In genomic region chr2:168734023-168734422, GRCm38 (mm10) we compare ENCODE assay signal across 9 mouse cellular contexts. TPM values are rescaled to one million over a fixed set of nuclear protein-coding genes. Genes with fewer than 3 reads are reported as not detected.
DNase-seq lines count a peak whose midpoint lies in the region; ATAC-seq lines count a peak whose summit lies in the region.
"Had no signal": no experiment of that assay in that cellular context is flagged by ENCODE, and none has a peak within 500 bp of the region (broad histone marks: within the 10 kb centered on the region; RNA-seq: fewer than 3 reads in every experiment).

No protein-coding gene starts in this region.

- peak; percentile 75 for DNase-seq in kidney, adult 11 months
- peak; percentile 66 for DNase-seq in adrenal gland, postnatal 10 days
- DNase-seq in heart, adult 9 months (ENCODE audit: low spot score in 2 of 2) = peak; percentile 37 to 55
- DNase-seq in urinary bladder, postnatal 10 days (ENCODE audit: low spot score) = no peak

- WGBS in kidney, embryonic 14.5 days = 52% methylated on average over 11 of the region's 11 CpGs
- WGBS in lung, embryonic 15.5 days = 24% methylated on average over 11 of the region's 11 CpGs
- 43% methylated on average over 11 of the region's 11 CpGs for WGBS in forebrain, embryonic 15.5 days

- H3K4me1 ChIP-seq in kidney, embryonic 14.5 days (ENCODE audit: control insufficient read depth, insufficient read depth, low read length) = no peaks in the 10 kb centered on the region
- H3K4me1 ChIP-seq in lung, embryonic 15.5 days = no peaks in the 10 kb centered on the region
- peaks cover 15% of the 10 kb centered on the region for H3K4me1 ChIP-seq in forebrain, embryonic 15.5 days

- no peak for ATAC-seq in kidney, embryonic 14.5 days (ENCODE audit: low FRiP score, low TSS enrichment)
- ATAC-seq in lung, embryonic 15.5 days (ENCODE audit: borderline replicate concordance, extremely low read depth, low FRiP score, low TSS enrichment) = peak; percentile 26; the same call in 1 of the 2 replicates
- ATAC-seq in forebrain, embryonic 15.5 days (replicated peaks) = no peak
- ATAC-seq in activated CD4-positive, CD25-positive, alpha-beta regulatory T cell, adult 4 months = no peak

- no peaks in the 10 kb centered on the region for H3K27me3 ChIP-seq in kidney, embryonic 14.5 days (ENCODE audit: control insufficient read depth, insufficient read depth, low read length)
- no peaks in the 10 kb centered on the region for H3K27me3 ChIP-seq in lung, embryonic 15.5 days
- H3K27me3 ChIP-seq in forebrain, embryonic 15.5 days = no peaks in the 10 kb centered on the region
- H3K27me3 ChIP-seq: embryonic facial prominence, embryonic 12.5 days had no signal

- H3K9ac ChIP-seq in kidney, embryonic 14.5 days (ENCODE audit: low read depth, low read length) = no peak overlapping the region
- H3K9ac ChIP-seq in lung, embryonic 15.5 days = no peak overlapping the region
- H3K9ac ChIP-seq in forebrain, embryonic 15.5 days (replicated peaks) = no peak overlapping the region
- H3K9ac ChIP-seq: embryonic facial prominence, embryonic 12.5 days had no signal

- no peak overlapping the region for H3K4me3 ChIP-seq in kidney, embryonic 14.5 days (ENCODE audit: low read length)
- no peak overlapping the region for H3K4me3 ChIP-seq in lung, embryonic 15.5 days
- H3K4me3 ChIP-seq in forebrain, embryonic 15.5 days = no peak overlapping the region
- H3K4me3 ChIP-seq: embryonic facial prominence, embryonic 12.5 days had no signal

- H3K36me3 ChIP-seq in kidney, embryonic 14.5 days (ENCODE audit: control insufficient read depth, insufficient read depth, low read length) = no peaks in the 10 kb centered on the region
- H3K36me3 ChIP-seq in lung, embryonic 15.5 days = no peaks in the 10 kb centered on the region
- H3K36me3 ChIP-seq in forebrain, embryonic 15.5 days = no peaks in the 10 kb centered on the region
- H3K36me3 ChIP-seq: embryonic facial prominence, embryonic 12.5 days had no signal

- H3K4me2 ChIP-seq in kidney, embryonic 14.5 days (replicated peaks; ENCODE audit: low read depth, low read length) = no peak overlapping the region
- no peak overlapping the region for H3K4me2 ChIP-seq in lung, embryonic 15.5 days
- H3K4me2 ChIP-seq in forebrain, embryonic 15.5 days (replicated peaks) = no peak overlapping the region
- H3K4me2 ChIP-seq: embryonic facial prominence, embryonic 12.5 days had no signal

- H3K9me3 ChIP-seq in kidney, embryonic 14.5 days (ENCODE audit: control insufficient read depth, low read length) = peaks cover 2% of the 10 kb centered on the region; the same call in 1 of the 2 replicates
- H3K9me3 ChIP-seq in lung, embryonic 15.5 days = no peaks in the 10 kb centered on the region
- no peaks in the 10 kb centered on the region for H3K9me3 ChIP-seq in forebrain, embryonic 15.5 days
- H3K9me3 ChIP-seq: embryonic facial prominence, embryonic 12.5 days had no signal

- no peak overlapping the region for H3K27ac ChIP-seq in kidney, embryonic 14.5 days (ENCODE audit: low read depth, low read length)
- no peak overlapping the region for H3K27ac ChIP-seq in lung, embryonic 15.5 days
- H3K27ac ChIP-seq in forebrain, embryonic 15.5 days (replicated peaks) = no peak overlapping the region
- H3K27ac ChIP-seq: embryonic facial prominence, embryonic 12.5 days had no signal

RNA-seq across cellular contexts. Expression of gene Atp9a, which starts 8.2 kb away (rescaled TPM):
- polyA plus RNA-seq in kidney, embryonic 14.5 days (2014; fragmentation: Nextera tagmentation; extraction: Ambion mirVana) = 4.6 and 8.0 TPM in 2 replicates
- 10 to 100 TPM; 72.1 to 76.7 TPM for total RNA-seq in adrenal gland, postnatal 10 days (2021)
- 14.3 and 14.9 TPM in 2 replicates for polyA plus RNA-seq in lung, embryonic 15.5 days (2015; fragmentation: Nextera tagmentation; extraction: Ambion mirVana)
- polyA plus RNA-seq in forebrain, embryonic 15.5 days (2015; fragmentation: Nextera tagmentation; extraction: Ambion mirVana) = 60.4 and 91.5 TPM in 2 replicates
- 1 to 10 TPM; 4.0 to 7.6 TPM for polyA plus RNA-seq in activated CD4-positive, CD25-positive, alpha-beta regulatory T cell, adult 4 months (2017; shearing (Covaris generic))

RNA-seq across cellular contexts. Expression of gene Sall4, which starts 33.7 kb away (rescaled TPM):
- polyA plus RNA-seq in kidney, embryonic 14.5 days (2014; fragmentation: Nextera tagmentation; extraction: Ambion mirVana) = 0.16 and 0.65 TPM in 2 replicates
- total RNA-seq in adrenal gland, postnatal 10 days (2021) = under 1 TPM; 0.12 TPM
- polyA plus RNA-seq in lung, embryonic 15.5 days (2015; fragmentation: Nextera tagmentation; extraction: Ambion mirVana) = 0.05 and 0.11 TPM in 2 replicates
- polyA plus RNA-seq in forebrain, embryonic 15.5 days (2015; fragmentation: Nextera tagmentation; extraction: Ambion mirVana) = 0.47 and 0.88 TPM in 2 replicates
- polyA plus RNA-seq in activated CD4-positive, CD25-positive, alpha-beta regulatory T cell, adult 4 months (2017; shearing (Covaris generic)) = under 1 TPM in 1 of 2 experiments, not detected in 1; 0.17 TPM
